Mouse (Mus musculus) midbrain, embryonic 15.5 days (tissue): Measurements from ENCODE around the gene Vwf. TPM values are rescaled to one million over a fixed set of nuclear protein-coding genes. Genes with fewer than 3 reads are reported as not detected.

Experiments
- ATAC-seq: fragments of 200-750 bp; cut with Nextera tagmentation; replicated peaks from 2 replicates; pipeline ENCODE4 v1.8.0; 2017; ENCODE audit warnings: moderate TSS enrichment
- H3K27ac ChIP-seq: fragments of 300-500 bp; sonication (generic); 2 replicates; pipeline ENCODE4 v1.5.1; 2015; ENCODE audit warnings: mild to moderate bottlenecking, inconsistent platforms
- H3K27me3 ChIP-seq: fragments of 300-500 bp; sonication (generic); replicated peaks from 2 replicates; pipeline ENCODE4 v1.6.1; 2015; ENCODE audit warnings: inconsistent platforms
- H3K36me3 ChIP-seq: fragments of 300-500 bp; sonication (generic); replicated peaks from 2 replicates; pipeline ENCODE4 v1.6.1; 2015; ENCODE audit warnings: inconsistent platforms
- H3K4me1 ChIP-seq: fragments of 300-500 bp; sonication (generic); 2 replicates; pipeline ENCODE4 v1.6.1; 2015; ENCODE audit warnings: inconsistent platforms
- H3K4me2 ChIP-seq: fragments of 300-500 bp; sonication (generic); 2 replicates; pipeline ENCODE4 v1.6.1; 2015; ENCODE audit warnings: inconsistent platforms, mild to moderate bottlenecking, moderate library complexity
- H3K4me3 ChIP-seq: fragments of 300-500 bp; sonication (generic); 2 replicates; pipeline ENCODE4 v1.5.1; 2015; ENCODE audit warnings: mild to moderate bottlenecking, inconsistent platforms
- H3K9ac ChIP-seq: fragments of 300-500 bp; sonication (generic); 2 replicates; pipeline ENCODE4 v1.6.1; 2015; ENCODE audit warnings: mild to moderate bottlenecking, inconsistent platforms
- H3K9me3 ChIP-seq: fragments of 300-500 bp; sonication (generic); 2 replicates; pipeline ENCODE4 v1.6.1; 2016; ENCODE audit warnings: inconsistent platforms
- WGBS: fragments of 180-500 bp; shearing (Covaris S2); methylation state at CpG from one replicate; pipeline ENCODE4 v1.1.7; 2015; ENCODE audit warnings: mixed read lengths; 5-methylcytosine and 5-hydroxymethylcytosine counted together
- polyA plus RNA-seq: library from polyadenylated mRNA; unstranded; fragments of >200 nt; fragmentation: Nextera tagmentation; extraction: Ambion mirVana; gene quantifications from 2 replicates; pipeline ENCODE4 v1.2.1, GENCODE M21; 2015

Vwf gene
- polyA plus RNA-seq, 1 experiment from 2014 or later: 11.3 TPM

GRCm38 (mm10) chr6:125526066-125526465 is 20.5 kb upstream of the Vwf start:
- Histone ChIP-seq H3K36me3 (no peaks in the 10 kb centered on the region), H3K4me3 (no peak overlapping the region), H3K9me3 (no peaks in the 10 kb centered on the region), H3K4me1 (no peaks in the 10 kb centered on the region), H3K9ac (no peak overlapping the region), H3K27ac (no peak overlapping the region), H3K4me2 (no peak overlapping the region), H3K27me3 (no peaks in the 10 kb centered on the region)
- no peak for ATAC-seq
- WGBS: 62% methylated on average over 3 of the region's 3 CpGs

DNA sequence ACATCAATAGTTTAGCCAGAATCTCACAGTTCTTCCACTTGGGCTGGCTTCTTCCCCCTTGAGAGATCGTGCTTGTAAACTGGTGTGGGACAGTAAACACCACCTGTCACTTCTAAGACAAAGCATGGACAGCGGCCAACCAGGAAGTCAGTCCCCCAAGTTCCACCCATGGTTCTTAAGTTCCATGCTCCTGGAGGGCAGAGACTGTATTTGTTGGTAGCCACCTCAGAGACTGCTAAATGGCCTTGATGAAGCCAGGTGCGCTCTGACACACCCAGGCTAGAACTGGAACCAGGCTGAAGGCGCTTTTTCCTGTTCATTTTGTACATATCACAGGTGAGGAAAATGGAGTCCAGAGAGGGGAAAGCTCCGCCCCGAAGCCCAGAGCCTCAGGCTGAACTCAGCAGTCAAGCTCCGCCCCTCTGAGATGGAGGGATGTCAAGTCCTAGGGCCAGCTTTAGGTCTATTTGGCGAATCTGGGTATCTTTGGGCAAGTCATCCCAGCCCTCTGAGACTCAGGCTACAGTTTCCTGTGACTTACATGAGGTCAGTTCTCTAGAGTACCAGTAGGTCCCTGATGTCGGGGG is 17.9 kb upstream of the Vwf start:
- Histone ChIP-seq H3K36me3 (no peaks in the 10 kb centered on the region), H3K4me2 (no peak overlapping the region), H3K27ac (no peak overlapping the region), H3K4me1 (no peaks in the 10 kb centered on the region), H3K9me3 (no peaks in the 10 kb centered on the region), H3K9ac (no peak overlapping the region), H3K4me3 (no peak overlapping the region), H3K27me3 (no peaks in the 10 kb centered on the region)
- WGBS: 87% methylated on average over 9 of the region's 9 CpGs
- no peak for ATAC-seq

DNA sequence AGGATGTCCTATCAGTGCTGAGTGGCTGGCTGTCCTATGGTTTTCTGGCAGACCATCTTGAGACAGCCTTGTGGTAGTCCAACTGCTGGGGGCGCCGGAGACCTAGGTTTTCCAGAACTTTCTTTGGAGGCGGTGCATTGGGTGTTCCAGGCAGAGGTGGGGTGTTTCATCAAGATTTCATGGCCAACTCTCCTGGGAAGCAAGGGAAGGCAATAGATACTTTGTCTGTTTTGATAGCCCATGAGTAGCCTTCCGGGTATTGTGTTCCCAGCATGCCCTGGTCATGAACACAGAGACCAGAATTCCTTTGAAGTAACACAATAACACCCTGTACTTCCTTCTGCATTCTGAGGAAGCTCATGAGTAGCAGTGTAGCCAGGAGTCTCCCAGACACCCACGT is 17.1 kb upstream of the Vwf start:
- H3K4me1 ChIP-seq: no peaks in the 10 kb centered on the region
- H3K4me3 ChIP-seq: no peak overlapping the region
- H3K9ac ChIP-seq: no peak overlapping the region
- H3K27ac ChIP-seq: no peak overlapping the region
- H3K27me3 ChIP-seq: no peaks in the 10 kb centered on the region
- no peak for ATAC-seq
- H3K36me3 ChIP-seq: no peaks in the 10 kb centered on the region
- H3K9me3 ChIP-seq: no peaks in the 10 kb centered on the region
- no peak overlapping the region for H3K4me2 ChIP-seq
- 86% methylated on average over 5 of the region's 5 CpGs for WGBS

- no peak overlapping the region for H3K4me3 ChIP-seq
- H3K9ac ChIP-seq: no peak overlapping the region
- H3K27ac ChIP-seq: no peak overlapping the region
- no peaks in the 10 kb centered on the region for H3K4me1 ChIP-seq
- H3K27me3 ChIP-seq: no peaks in the 10 kb centered on the region
- H3K36me3 ChIP-seq: no peaks in the 10 kb centered on the region
- H3K4me2 ChIP-seq: no peak overlapping the region
- H3K9me3 ChIP-seq: no peaks in the 10 kb centered on the region
- no peak for ATAC-seq
- 89% methylated on average over 11 of the region's 11 CpGs for WGBS
These were observed 13.4 kb upstream of the Vwf start for GRCm38 (mm10) chr6:125533104-125533650.

GRCm38 (mm10) chr6:125534990-125535389 is 11.6 kb upstream of the Vwf start:
- WGBS: 87% methylated on average over 5 of the region's 5 CpGs

GRCm38 (mm10) chr6:125538469-125538868 is 8.1 kb upstream of the Vwf start:
- no peak overlapping the region for H3K27ac ChIP-seq
- H3K36me3 ChIP-seq: no peaks in the 10 kb centered on the region
- no peaks in the 10 kb centered on the region for H3K27me3 ChIP-seq
- ATAC-seq: no peak
- WGBS: 88% methylated on average over 5 of the region's 5 CpGs
- H3K4me3 ChIP-seq: no peak overlapping the region
- H3K9me3 ChIP-seq: no peaks in the 10 kb centered on the region
- H3K4me1 ChIP-seq: no peaks in the 10 kb centered on the region
- H3K9ac ChIP-seq: no peak overlapping the region
- H3K4me2 ChIP-seq: no peak overlapping the region

More at GRCm38 (mm10) chr6:125534990-125535389, 11.6 kb upstream of the Vwf start:
- H3K27ac ChIP-seq: no peak overlapping the region
- H3K9ac ChIP-seq: no peak overlapping the region
- H3K4me3 ChIP-seq: no peak overlapping the region
- no peak for ATAC-seq
- H3K4me1 ChIP-seq: no peaks in the 10 kb centered on the region
- H3K4me2 ChIP-seq: no peak overlapping the region
- H3K9me3 ChIP-seq: no peaks in the 10 kb centered on the region
- no peaks in the 10 kb centered on the region for H3K36me3 ChIP-seq
- H3K27me3 ChIP-seq: no peaks in the 10 kb centered on the region

DNA sequence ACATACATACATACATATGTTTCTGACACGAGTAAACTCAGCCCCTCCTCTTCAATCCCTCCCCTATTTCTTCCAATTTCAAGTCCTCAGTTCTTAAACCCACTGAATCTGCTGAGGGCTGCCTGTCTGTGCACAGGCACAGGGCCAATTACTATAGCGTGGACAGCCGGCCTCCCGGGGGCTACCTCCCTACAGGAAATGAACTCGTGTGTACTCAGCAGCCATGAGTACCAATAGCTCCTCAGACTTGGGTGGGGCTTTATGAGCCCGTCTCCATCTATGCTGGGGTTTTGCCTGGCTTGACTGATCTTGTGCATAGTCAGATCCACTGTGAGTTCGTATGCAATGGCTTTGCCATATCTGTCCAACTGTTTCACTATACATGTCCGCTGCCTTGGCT is 7.2 kb upstream of the Vwf start:
- 70% methylated on average over 8 of the region's 8 CpGs for WGBS
- Histone ChIP-seq H3K27ac (no peak overlapping the region), H3K4me2 (no peak overlapping the region), H3K36me3 (no peaks in the 10 kb centered on the region), H3K4me3 (no peak overlapping the region), H3K4me1 (no peaks in the 10 kb centered on the region), H3K9me3 (no peaks in the 10 kb centered on the region), H3K27me3 (no peaks in the 10 kb centered on the region), H3K9ac (no peak overlapping the region)
- no peak for ATAC-seq

DNA sequence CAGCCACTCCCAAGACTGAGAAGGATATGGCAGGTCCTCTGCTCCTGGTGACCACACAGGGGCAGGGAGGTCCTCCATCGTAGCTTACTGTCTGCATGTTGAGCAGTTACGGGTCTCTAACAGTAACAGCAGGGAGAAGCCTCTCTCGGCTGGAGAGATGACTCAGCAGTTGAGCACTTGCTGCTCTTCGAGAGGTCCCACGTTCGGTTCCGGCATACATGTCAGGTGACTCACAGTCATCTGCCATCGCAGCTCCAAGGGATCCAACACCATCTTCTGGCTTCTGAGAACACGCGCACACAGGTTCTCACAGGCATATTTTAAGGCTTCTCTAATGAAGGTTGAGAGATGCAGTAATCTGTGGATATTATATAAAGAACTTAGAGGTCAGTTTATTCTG is 6.4 kb upstream of the Vwf start:
- H3K4me3 ChIP-seq: no peak overlapping the region
- no peak overlapping the region for H3K27ac ChIP-seq
- no peak for ATAC-seq
- WGBS: 90% methylated on average over 10 of the region's 10 CpGs
- no peak overlapping the region for H3K9ac ChIP-seq
- H3K4me1 ChIP-seq: no peaks in the 10 kb centered on the region
- H3K27me3 ChIP-seq: no peaks in the 10 kb centered on the region
- H3K4me2 ChIP-seq: no peak overlapping the region
- no peaks in the 10 kb centered on the region for H3K36me3 ChIP-seq
- no peaks in the 10 kb centered on the region for H3K9me3 ChIP-seq

DNA sequence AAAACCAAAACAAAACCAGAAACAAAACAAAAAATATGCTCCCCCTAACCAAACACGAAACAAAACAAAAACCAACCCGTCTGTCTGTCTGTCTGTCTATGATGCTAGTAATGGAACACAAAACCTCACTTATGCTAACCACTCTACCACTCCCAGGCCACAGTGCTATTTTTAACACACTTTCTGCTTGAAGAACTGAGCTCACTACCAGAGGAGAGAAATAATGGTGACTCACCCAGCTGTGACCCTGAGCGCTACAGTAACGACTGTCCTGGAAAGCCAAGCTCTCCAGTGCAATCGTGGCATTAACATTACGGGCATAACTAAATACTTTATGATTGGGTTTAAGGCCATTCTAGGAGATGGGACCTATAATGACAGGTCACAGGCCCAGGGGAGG is 5.7 kb upstream of the Vwf start:
- Histone ChIP-seq H3K27ac (no peak overlapping the region), H3K4me1 (no peaks in the 10 kb centered on the region), H3K4me3 (no peak overlapping the region), H3K9me3 (no peaks in the 10 kb centered on the region), H3K27me3 (no peaks in the 10 kb centered on the region), H3K36me3 (no peaks in the 10 kb centered on the region), H3K4me2 (no peak overlapping the region), H3K9ac (no peak overlapping the region)
- ATAC-seq: no peak
- WGBS: 93% methylated on average over 6 of the region's 6 CpGs

DNA sequence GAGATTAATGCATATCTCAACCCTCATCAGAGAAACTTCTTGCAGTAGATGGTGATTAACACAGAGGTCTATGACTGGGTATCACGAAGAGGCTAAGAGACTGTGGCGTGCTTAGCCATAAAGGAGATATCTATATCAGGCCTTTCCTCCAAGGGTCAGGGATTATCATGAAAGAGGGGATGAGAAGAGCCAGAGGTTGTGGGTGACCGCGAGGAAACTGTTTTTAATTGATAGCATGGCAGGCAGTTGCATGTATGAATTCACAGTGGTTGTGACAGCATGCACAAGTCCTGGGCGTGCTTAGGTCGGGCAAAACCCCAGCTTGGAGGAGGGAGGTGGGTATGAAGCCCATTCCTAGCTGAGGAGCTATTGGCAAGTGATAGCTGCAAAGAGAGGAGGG is 5.3 kb upstream of the Vwf start:
- no peaks in the 10 kb centered on the region for H3K27me3 ChIP-seq
- H3K9me3 ChIP-seq: no peaks in the 10 kb centered on the region
- H3K36me3 ChIP-seq: no peaks in the 10 kb centered on the region
- no peak overlapping the region for H3K4me2 ChIP-seq
- no peak overlapping the region for H3K4me3 ChIP-seq
- no peak for ATAC-seq
- no peak overlapping the region for H3K9ac ChIP-seq
- 88% methylated on average over 6 of the region's 6 CpGs for WGBS
- H3K27ac ChIP-seq: no peak overlapping the region
- H3K4me1 ChIP-seq: no peaks in the 10 kb centered on the region

DNA sequence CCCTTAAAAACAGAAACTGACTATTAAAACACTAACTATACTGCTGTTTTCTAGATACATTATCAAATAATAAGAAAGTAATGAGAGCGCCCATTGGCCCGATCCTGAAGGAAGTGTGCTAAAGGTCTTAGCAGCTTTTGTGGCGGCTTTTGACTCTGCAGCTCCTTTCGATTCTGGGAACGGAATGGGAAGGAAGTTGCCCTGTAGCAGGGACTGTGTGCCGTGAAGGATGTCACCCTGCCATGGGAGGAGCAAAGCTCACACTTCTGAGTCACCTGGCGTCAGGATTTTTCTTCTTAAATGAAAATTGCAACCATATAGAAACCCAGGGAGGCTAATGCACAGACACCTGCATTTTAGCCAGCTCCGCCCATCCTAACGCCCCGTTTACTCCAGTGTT is 1.8 kb downstream of the Vwf start:
- H3K4me1 ChIP-seq: no peaks in the 10 kb centered on the region
- WGBS: 83% methylated on average over 10 of the region's 10 CpGs
- no peaks in the 10 kb centered on the region for H3K36me3 ChIP-seq
- no peak overlapping the region for H3K27ac ChIP-seq
- no peak for ATAC-seq
- no peak overlapping the region for H3K4me3 ChIP-seq
- H3K9me3 ChIP-seq: no peaks in the 10 kb centered on the region
- H3K27me3 ChIP-seq: no peaks in the 10 kb centered on the region
- H3K4me2 ChIP-seq: no peak overlapping the region
- H3K9ac ChIP-seq: no peak overlapping the region

DNA sequence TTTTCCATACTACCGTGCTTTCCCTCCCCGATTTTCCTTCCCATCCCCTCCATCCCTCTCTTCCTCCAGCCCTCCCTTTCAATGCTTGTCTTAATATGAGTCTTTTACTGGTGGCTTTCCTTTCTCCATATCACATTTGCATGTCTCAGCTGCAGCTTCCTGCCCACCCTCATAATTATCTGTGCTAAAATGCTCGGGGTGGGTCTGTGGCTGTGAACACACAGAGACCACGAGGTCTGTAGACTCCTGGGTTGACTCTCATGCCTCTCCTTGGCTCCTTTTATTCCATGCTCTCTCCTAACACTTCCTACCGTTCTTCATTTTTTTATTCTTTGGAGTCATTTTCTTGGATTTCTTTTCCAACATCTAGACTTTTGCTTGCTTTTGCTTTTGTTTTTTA is 3.6 kb downstream of the Vwf start:
- no peaks in the 10 kb centered on the region for H3K4me1 ChIP-seq
- H3K9ac ChIP-seq: no peak overlapping the region
- WGBS: 85% methylated on average over 5 of the region's 5 CpGs
- no peaks in the 10 kb centered on the region for H3K9me3 ChIP-seq
- ATAC-seq: no peak
- no peaks in the 10 kb centered on the region for H3K27me3 ChIP-seq
- no peak overlapping the region for H3K4me2 ChIP-seq
- H3K4me3 ChIP-seq: no peak overlapping the region
- H3K36me3 ChIP-seq: no peaks in the 10 kb centered on the region
- H3K27ac ChIP-seq: no peak overlapping the region

DNA sequence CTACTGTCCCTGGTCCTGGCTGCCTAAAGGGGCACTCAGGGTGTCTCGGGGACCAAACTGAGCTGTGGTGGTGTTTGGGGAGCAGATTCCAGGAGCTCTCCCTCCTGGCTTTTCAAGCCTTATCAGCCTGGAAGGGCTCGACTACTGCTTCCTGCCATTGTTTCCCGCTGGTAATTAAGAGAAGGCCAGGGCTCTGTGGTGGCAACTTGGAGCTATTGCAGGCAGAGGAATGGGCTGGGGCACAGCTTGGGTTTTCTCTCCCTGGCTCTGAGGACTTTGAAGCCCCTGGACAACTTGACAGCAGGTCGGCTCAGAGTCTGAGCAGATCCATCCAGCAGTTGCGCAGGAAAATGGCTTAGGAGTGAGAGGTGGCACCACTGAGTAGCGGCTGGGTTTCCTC is 6.2 kb downstream of the Vwf start:
- H3K4me3 ChIP-seq: no peak overlapping the region
- ATAC-seq: no peak
- H3K4me2 ChIP-seq: no peak overlapping the region
- no peaks in the 10 kb centered on the region for H3K36me3 ChIP-seq
- H3K27me3 ChIP-seq: no peaks in the 10 kb centered on the region
- 79% methylated on average over 6 of the region's 6 CpGs for WGBS
- no peaks in the 10 kb centered on the region for H3K9me3 ChIP-seq
- H3K27ac ChIP-seq: no peak overlapping the region
- H3K4me1 ChIP-seq: no peaks in the 10 kb centered on the region
- no peak overlapping the region for H3K9ac ChIP-seq
